Mouse (Mus musculus) left cerebral cortex, adult 2 months (tissue): ENCODE data around the gene Gm9821. TPM values are rescaled to one million over a fixed set of nuclear protein-coding genes. Genes with fewer than 3 reads are reported as not detected.
A peak's percentile ranks its signal among the peaks of the same experiment; 100 is the strongest.

Experiments
- DNase-seq, 2 experiments: peaks; one replicate each; pipeline ENCODE4 v3.0.0; 2021 to 2022; ENCODE audit warnings: low spot score in 2 of 2, mixed read lengths in 1 of 2; ENCODE audit errors: extremely low spot score in 1 of 2
- H3K27ac ChIP-seq: fragments of 200-600 bp; 2 replicates; pipeline ENCODE4 v1.8.1; 2022
- H3K4me3 ChIP-seq: fragments of 200-600 bp; 2 replicates; pipeline ENCODE4 v1.8.1; 2022
- CTCF ChIP-seq: fragments of 200-600 bp; IDR thresholded peaks from 2 replicates; pipeline ENCODE4 v1.8.1; 2022; ENCODE audit warnings: antibody characterized with exemption, mild to moderate bottlenecking, moderate library complexity
- intact Hi-C: fragments of 180-260 bp; cut with DNase I; formaldehyde crosslinking; loops from one replicate; pipeline ENCODE4 v1.15.1; 2025
- long read RNA-seq, 2 experiments: library from polyadenylated mRNA; stranded (forward); transcript quantifications; one replicate each; pipeline ENCODE4 v2.0.0; 2021; ENCODE audit warnings: borderline mapping rate in 2 of 2
- total RNA-seq, 2 experiments: library from RNA; stranded (reverse); gene quantifications; 2 replicates each; pipeline ENCODE4 v1.2.3; 2021

Gene Gm9821
- not detected for total RNA-seq
- long read RNA-seq, experiment 1: 0 reads
- long read RNA-seq, experiment 2: 0 reads

DNA sequence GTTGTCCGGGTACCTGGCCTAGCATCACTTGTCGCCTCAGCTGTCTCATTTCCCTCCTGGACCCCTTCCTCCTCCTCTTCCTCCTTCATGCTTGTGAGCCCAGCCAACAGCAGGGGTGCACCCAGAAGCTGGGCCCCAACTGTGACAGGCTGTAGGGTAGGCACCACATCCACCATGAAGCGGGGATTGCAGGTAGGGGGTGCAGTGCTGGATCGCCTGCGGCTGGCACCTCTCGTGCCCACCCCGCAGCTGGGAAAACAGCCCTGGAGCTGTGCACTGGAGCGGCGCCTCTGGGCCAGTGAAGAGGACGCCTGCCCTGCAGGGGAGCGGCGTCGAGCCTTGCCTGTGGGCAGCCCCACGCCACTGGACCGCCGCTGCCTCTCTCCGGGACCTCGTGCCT, at the start of gene Gm9821:
Gene Gm9821, plus strand, starts transcription at position 221 of the 400 bp plus-strand sequence.
- peak within 1 kb of the TSS; percentile 70 for H3K27ac ChIP-seq
- intact Hi-C loops: loop anchor here (2.0 to 5.0 kb wide), 3 partner anchors 17 to 873 kb away; partner anchors contain the start of gene Slc39a13
- no peak within 1 kb of the TSS for H3K4me3 ChIP-seq
- no peak for TF ChIP-seq CTCF
- no peak for DNase-seq

DNA sequence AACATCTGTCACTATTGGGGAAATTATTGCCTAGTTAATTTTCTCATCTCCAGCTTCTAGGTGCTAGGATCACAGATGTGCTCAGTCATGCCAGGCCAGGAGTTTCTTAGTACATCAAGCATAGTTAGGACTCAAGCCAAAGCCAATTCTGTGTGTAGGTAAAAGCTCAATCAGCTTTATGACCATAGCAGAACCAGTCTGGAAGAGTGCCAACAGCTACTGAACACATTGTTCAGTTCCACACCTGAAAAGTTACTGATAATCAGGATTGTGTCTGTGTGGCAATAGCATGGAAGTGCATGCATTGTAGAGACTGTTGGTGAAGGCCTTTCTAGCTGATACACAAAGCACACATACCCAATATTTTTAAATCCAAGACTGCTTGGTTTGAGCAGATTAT, 47.5 kb upstream of the Gm9821 start:
- intact Hi-C loops: no loop called here
- no peak overlapping the region for H3K27ac ChIP-seq
- no peak for DNase-seq
- H3K4me3 ChIP-seq: no peak overlapping the region
- no peak for TF ChIP-seq CTCF

GRCm38 (mm10) chr2:91899141-91899540, 46.4 kb upstream of the Gm9821 start:
- no peak overlapping the region for H3K27ac ChIP-seq
- DNase-seq: no peak
- H3K4me3 ChIP-seq: no peak overlapping the region
- intact Hi-C loops: no loop called here
- TF ChIP-seq CTCF: no peak

- intact Hi-C loops: no loop called here
- no peak overlapping the region for H3K4me3 ChIP-seq
- H3K27ac ChIP-seq: no peak overlapping the region
- TF ChIP-seq CTCF: no peak
- no peak for DNase-seq
Measured at GRCm38 (mm10) chr2:91900431-91900830, 45.1 kb upstream of the Gm9821 start.

- DNase-seq: no peak
- Histone ChIP-seq H3K4me3 (no peak overlapping the region), H3K27ac (peak overlapping the region; percentile 83)
- intact Hi-C loops: no loop called here
- TF ChIP-seq CTCF: no peak
Measured at GRCm38 (mm10) chr2:91902336-91902735, 43.2 kb upstream of the Gm9821 start.

DNA sequence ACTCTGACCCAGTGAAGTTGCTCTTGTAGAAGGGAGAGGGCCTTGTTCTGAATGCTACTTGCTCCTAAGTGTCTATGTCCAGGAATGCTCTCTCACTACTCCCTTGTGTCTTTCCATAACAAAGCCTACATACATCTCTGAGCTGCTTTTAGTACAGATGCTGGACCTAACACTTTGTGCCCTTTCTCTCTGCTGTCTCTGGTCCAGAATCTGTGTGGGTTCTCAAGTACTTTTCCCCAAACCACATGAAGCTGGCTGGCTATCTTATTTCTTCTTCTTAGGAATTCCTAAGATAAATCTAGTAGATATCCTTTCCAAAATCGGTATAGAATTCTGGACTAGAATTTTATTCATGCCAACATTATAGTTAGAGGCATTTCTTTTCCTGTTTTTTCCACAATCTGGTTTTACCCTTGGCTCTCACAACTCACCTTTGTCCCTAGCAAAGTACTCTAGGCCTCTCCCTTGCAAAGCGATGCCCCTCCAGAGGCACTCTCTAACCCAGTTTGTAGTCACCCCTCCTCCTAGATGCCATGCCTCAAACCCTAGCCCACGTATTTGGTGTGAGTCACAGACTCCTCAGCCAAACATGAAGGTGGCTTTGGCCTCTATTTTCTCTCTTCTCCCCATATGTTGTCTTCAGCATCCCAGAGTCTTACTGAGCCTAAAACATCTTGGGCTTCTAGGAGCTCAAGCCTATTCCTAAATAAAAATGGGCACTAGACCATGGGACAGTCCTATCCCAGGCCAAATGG, 42.2 kb upstream of the Gm9821 start:
- peak in 1 of 2 experiments; percentile 40 for DNase-seq
- H3K4me3 ChIP-seq: no peak overlapping the region
- intact Hi-C loops: no loop called here
- peak overlapping the region; percentile 83 for H3K27ac ChIP-seq
- TF ChIP-seq CTCF: no peak

GRCm38 (mm10) chr2:91904618-91905307, 40.7 kb upstream of the Gm9821 start:
- DNase-seq: peak in 1 of 2 experiments; percentile 44
- intact Hi-C loops: no loop called here
- H3K4me3 ChIP-seq: no peak overlapping the region
- peak overlapping the region; percentile 83 for H3K27ac ChIP-seq
- TF ChIP-seq CTCF: no peak

GRCm38 (mm10) chr2:91906141-91906540, 39.4 kb upstream of the Gm9821 start:
- no peak overlapping the region for H3K4me3 ChIP-seq
- intact Hi-C loops: no loop called here
- TF ChIP-seq CTCF: no peak
- no peak for DNase-seq
- H3K27ac ChIP-seq: no peak overlapping the region

DNA sequence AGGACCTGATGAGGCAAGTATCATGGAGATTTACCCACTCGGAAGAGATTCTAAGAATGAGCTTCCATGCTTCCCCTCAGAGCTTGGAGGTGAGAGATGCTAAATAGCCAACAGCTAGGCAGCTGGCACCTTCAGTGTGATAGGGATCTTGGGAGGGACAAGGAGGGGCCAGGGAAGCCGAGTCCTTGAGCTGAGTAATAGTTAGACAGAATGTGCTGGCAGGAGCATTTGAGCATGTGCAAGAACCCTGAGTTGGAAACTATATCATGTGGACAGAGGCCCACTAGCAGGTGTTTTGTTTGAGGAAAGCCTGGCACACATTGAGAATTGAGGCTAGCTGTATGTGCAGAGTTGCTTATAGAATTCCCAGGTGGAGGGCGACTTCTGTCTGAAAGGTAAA, 32.9 kb upstream of the Gm9821 start:
- Histone ChIP-seq H3K4me3 (no peak overlapping the region), H3K27ac (no peak overlapping the region)
- intact Hi-C loops: no loop called here
- DNase-seq: no peak
- TF ChIP-seq CTCF: no peak

GRCm38 (mm10) chr2:91913328-91914110, 32.0 kb upstream of the Gm9821 start:
- Histone ChIP-seq H3K4me3 (no peak overlapping the region), H3K27ac (no peak overlapping the region)
- TF ChIP-seq CTCF: no peak
- no peak for DNase-seq
- intact Hi-C loops: no loop called here

DNA sequence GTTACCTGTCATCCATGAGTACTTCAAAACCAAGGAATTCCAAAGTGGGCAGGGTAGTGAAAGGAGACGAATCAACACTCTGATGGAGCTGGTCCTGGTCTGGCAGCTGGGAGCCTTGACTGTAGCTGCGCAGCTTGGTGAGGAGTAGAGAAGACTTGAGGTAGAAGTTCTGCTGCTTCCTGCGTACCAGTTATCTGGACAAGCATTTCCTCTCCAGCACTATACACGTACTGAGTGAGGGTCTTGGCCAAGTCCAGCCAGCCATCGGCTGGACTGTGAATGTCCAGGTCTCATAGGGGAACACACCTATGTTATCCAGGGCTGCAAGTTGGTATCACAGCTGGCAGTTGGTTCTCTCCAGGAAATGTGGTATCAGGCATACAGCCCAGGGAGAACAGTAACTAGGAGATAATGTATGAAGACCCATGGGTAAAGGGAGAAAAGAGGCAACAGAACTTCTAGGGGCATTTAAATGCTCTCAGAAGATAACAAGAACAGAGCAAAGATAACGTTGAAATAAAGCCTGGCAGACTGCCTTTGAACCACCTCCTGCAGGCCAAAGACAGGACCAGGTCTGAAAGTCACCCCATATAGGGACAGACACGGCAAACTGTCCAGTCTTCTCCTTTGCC, 29.0 kb upstream of the Gm9821 start:
- no peak for DNase-seq
- TF ChIP-seq CTCF: no peak
- no peak overlapping the region for H3K27ac ChIP-seq
- H3K4me3 ChIP-seq: no peak overlapping the region
- intact Hi-C loops: no loop called here
